Comparison of ENCODE assay signal across 18 mouse cellular contexts in genomic region chr16:45919572-45919971, GRCm38 (mm10). TPM values are rescaled to one million over a fixed set of nuclear protein-coding genes. Genes with fewer than 3 reads are reported as not detected.
DNase-seq lines count a peak whose midpoint lies in the region; ATAC-seq and TF ChIP-seq lines count a peak whose summit lies in the region.
"Had no signal": no experiment of that assay in that cellular context is flagged by ENCODE, and none has a peak within 500 bp of the region (broad histone marks: within the 10 kb centered on the region; RNA-seq: fewer than 3 reads in every experiment).

No protein-coding gene starts in this region.

- no peak overlapping the region for H3K4me3 ChIP-seq in hindbrain, postnatal 0 days (ENCODE audit: low read length)
- H3K4me3 ChIP-seq in hindbrain, embryonic 10.5 days = no peak overlapping the region
- H3K4me3 ChIP-seq: embryonic facial prominence, embryonic 13.5 days; heart, embryonic 15.5 days; hindbrain, embryonic 12.5 days; liver, embryonic 13.5 days; megakaryocyte, embryonic 14.5 days; neural tube, embryonic 13.5 days had no signal

- TF ChIP-seq CTCF in hindbrain, postnatal 0 days (IDR thresholded peaks at IDR 0.05; ENCODE audit: low read depth) = no peak

- no peaks in the 10 kb centered on the region for H3K36me3 ChIP-seq in hindbrain, postnatal 0 days (ENCODE audit: insufficient read depth, low read length)
- H3K36me3 ChIP-seq in hindbrain, embryonic 10.5 days = no peaks in the 10 kb centered on the region
- H3K36me3 ChIP-seq: embryonic facial prominence, embryonic 13.5 days; heart, embryonic 15.5 days; hindbrain, embryonic 12.5 days; liver, embryonic 13.5 days; neural tube, embryonic 13.5 days had no signal

- intact Hi-C loops in left cerebral cortex, postnatal 14 days (cut with DNase I) = no loop called here

- H3K4me1 ChIP-seq in hindbrain, postnatal 0 days (ENCODE audit: insufficient read depth, low read length) = no peaks in the 10 kb centered on the region
- H3K4me1 ChIP-seq in hindbrain, embryonic 10.5 days (replicated peaks) = peaks cover 6% of the 10 kb centered on the region; the same call in 1 of the 2 replicates
- H3K4me1 ChIP-seq: hindbrain, embryonic 12.5 days; megakaryocyte, embryonic 14.5 days had no signal

- 0 out of 2 replicates have a peak, but pooled peaks have one; percentile 47 for ATAC-seq in hindbrain, postnatal 0 days
- peak; percentile 94 for ATAC-seq in frontal cortex, adult (ENCODE audit: low TSS enrichment)
- ATAC-seq: intestine, embryonic 16.5 days; lung, postnatal 0 days had no signal

- 75% methylated on average over 8 of the region's 8 CpGs for WGBS in hindbrain, postnatal 0 days
- WGBS in hindbrain, embryonic 10.5 days = 80% methylated on average over 8 of the region's 8 CpGs

- DNase-seq in hindbrain, postnatal 0 days (ENCODE audit: low spot score) = peak; percentile 9
- no peak for DNase-seq in hindbrain, embryonic 10.5 days (ENCODE audit: low spot score)
- DNase-seq in brain, adult 2 months (ENCODE audit: low read depth, low spot score) = peak; percentile 33
- peak; percentile 12 to 52 for DNase-seq in left cerebral cortex, postnatal 14 days (ENCODE audit: low spot score in 2 of 2)
- DNase-seq in spleen, postnatal 10 days (ENCODE audit: low spot score in 2 of 2) = no peak
- DNase-seq in ovary, postnatal 10 days (ENCODE audit: low spot score) = no peak
- DNase-seq: cerebellum, adult 2 months; gastrocnemius, postnatal 36 days; liver, embryonic 13.5 days had no signal

- no peak overlapping the region for H3K9ac ChIP-seq in hindbrain, postnatal 0 days (replicated peaks; ENCODE audit: low read length)
- H3K9ac ChIP-seq: embryonic facial prominence, embryonic 13.5 days; heart, embryonic 15.5 days; hindbrain, embryonic 12.5 days; liver, embryonic 13.5 days; neural tube, embryonic 13.5 days had no signal

- H3K27ac ChIP-seq in hindbrain, postnatal 0 days = no peak overlapping the region
- H3K27ac ChIP-seq in hindbrain, embryonic 10.5 days = no peak overlapping the region
- H3K27ac ChIP-seq: embryonic facial prominence, embryonic 13.5 days; heart, embryonic 15.5 days; hindbrain, embryonic 12.5 days; liver, embryonic 13.5 days; neural tube, embryonic 13.5 days had no signal

- no peaks in the 10 kb centered on the region for H3K9me3 ChIP-seq in hindbrain, postnatal 0 days (ENCODE audit: low read length)
- no peaks in the 10 kb centered on the region for H3K9me3 ChIP-seq in hindbrain, embryonic 10.5 days
- H3K9me3 ChIP-seq: embryonic facial prominence, embryonic 13.5 days; heart, embryonic 15.5 days; hindbrain, embryonic 12.5 days; liver, embryonic 13.5 days; neural tube, embryonic 13.5 days had no signal

- no peak overlapping the region for H3K4me2 ChIP-seq in hindbrain, postnatal 0 days (ENCODE audit: low read depth, low read length)
- H3K4me2 ChIP-seq: embryonic facial prominence, embryonic 13.5 days; heart, embryonic 15.5 days; hindbrain, embryonic 12.5 days; liver, embryonic 13.5 days; neural tube, embryonic 13.5 days had no signal

- no peaks in the 10 kb centered on the region for H3K27me3 ChIP-seq in hindbrain, postnatal 0 days (ENCODE audit: insufficient read depth, low read length)
- no peaks in the 10 kb centered on the region for H3K27me3 ChIP-seq in hindbrain, embryonic 10.5 days (ENCODE audit: insufficient read depth, poor library complexity, severe bottlenecking)
- H3K27me3 ChIP-seq: embryonic facial prominence, embryonic 13.5 days; heart, embryonic 15.5 days; hindbrain, embryonic 12.5 days; liver, embryonic 13.5 days; megakaryocyte, embryonic 14.5 days had no signal

RNA-seq across cellular contexts. Expression of gene Phldb2, which starts 33.8 kb away (rescaled TPM):
- total RNA-seq in hindbrain, postnatal 0 days (2014; rRNA removed) = 3.3 and 4.5 TPM in 2 replicates
- polyA plus RNA-seq in hindbrain, postnatal 0 days (2015; fragmentation: Nextera tagmentation; extraction: Ambion mirVana) = 6.2 and 7.2 TPM in 2 replicates
- polyA plus RNA-seq in hindbrain, embryonic 10.5 days (2016; fragmentation: Nextera tagmentation; extraction: Ambion mirVana) = 25.7 and 33.2 TPM in 2 replicates
- 1 to 10 TPM; 7.0 to 9.7 TPM for total RNA-seq in left cerebral cortex, postnatal 14 days (2021)
- total RNA-seq: monocyte, adult 5-6 weeks had no signal

Comparison
In these comparisons a context has a peak if more than half of its experiments do, and no peak if none do; other contexts are left out.
1. DNase-seq: peak in hindbrain, postnatal 0 days (single experiment), brain, adult 2 months (single experiment) and left cerebral cortex, postnatal 14 days (2 of 2); none in hindbrain, embryonic 10.5 days (single experiment), spleen, postnatal 10 days (0 of 2) and ovary, postnatal 10 days (single experiment).